Mouse (Mus musculus): ENCODE data around the gene Akap2.

DNA sequence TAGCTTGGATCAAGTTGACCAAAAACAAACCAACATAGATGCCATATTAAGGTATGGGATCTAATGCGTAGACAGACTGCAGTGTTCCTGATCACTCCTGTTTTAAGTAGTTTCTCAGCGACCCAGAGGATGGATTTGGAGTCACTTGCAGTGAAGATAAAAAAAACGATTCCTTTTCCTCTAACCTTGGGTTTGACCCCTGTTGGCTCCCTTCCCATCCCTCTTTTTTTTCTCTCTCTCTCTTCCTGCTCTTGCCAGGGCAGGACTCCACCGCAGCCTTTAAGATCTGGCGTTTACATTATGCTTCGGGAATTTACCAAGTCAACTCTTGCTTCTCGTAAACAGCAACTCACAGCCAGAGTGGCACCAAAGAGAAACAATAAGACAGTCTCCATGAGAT lies 83.8 kb downstream of the Akap2 start:
- TF ChIP-seq POLR2A (IDR thresholded peaks at IDR 0.05; ENCODE audit: insufficient read length, low read depth) (no peak), POLR2AphosphoS2 (IDR thresholded peaks at IDR 0.05; ENCODE audit: insufficient read length, low read depth) (no peak), E2F4 (IDR thresholded peaks at IDR 0.05; ENCODE audit: insufficient read depth) (no peak)
